Mouse (Mus musculus) kidney, adult 11 months (tissue): ENCODE results near the gene Smim13.

ENCODE experiments used
- DNase-seq: peaks from one replicate; pipeline ENCODE4 v3.0.0; 2022

The Smim13 gene

DNA sequence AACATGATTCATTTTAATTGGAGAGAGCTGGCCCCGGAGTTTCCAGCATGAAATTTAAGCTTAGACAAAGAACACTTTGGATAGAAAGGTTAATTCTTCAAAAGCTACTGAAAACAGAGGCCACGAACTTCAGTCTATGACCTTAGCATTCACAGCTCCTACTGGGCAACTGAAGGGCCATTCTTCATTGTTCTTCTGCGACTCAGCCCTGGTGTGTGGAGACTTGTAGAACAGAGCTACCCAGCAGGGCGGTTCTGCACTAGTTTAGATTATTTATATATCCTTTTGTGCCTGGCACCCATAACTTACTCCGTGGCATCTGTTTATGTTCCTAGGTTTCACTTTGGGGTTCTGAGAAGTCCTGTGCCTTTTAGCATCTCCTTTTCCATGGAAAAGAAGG, 44.0 kb downstream of the Smim13 start:
- no peak for DNase-seq

DNA sequence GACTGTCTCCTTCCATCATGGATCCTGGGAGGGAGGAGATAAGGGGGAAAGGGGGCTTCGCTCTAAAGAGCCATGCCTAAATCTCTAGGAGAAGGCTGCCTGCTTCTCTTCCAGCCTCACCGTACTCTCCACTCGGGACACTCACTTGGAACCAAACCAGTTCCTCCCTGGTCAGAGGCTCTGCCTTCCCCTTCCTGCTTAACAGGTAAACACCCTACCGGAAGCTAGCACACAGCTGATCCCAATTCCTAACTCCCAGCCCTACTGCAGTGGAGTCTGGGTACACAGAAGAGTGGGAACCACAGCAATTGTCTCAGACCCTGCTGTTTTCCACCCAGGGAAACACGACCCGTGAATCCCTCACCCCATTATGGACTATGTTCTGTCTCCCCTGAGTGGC, 46.2 kb downstream of the Smim13 start:
- DNase-seq = no peak

DNA sequence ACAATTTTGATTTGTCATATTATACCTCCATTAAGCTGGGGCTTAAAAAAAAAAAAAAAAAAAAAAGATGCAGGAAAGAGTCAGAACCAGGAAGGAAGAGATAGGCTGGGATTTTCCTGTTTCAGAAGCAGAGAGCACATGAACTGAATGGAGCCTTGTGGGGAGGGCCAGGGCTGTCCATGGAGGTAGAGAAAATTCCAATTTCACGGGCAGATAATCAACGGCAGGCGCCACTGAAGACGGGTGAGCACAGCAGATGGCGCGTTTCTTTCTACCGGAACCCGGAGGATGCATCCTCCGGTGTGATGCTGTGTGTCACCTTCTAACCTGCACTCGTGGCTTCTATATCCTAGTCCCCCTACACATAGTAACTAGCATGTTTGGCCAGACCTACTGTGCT, 46.8 kb downstream of the Smim13 start:
- no peak for DNase-seq

DNA sequence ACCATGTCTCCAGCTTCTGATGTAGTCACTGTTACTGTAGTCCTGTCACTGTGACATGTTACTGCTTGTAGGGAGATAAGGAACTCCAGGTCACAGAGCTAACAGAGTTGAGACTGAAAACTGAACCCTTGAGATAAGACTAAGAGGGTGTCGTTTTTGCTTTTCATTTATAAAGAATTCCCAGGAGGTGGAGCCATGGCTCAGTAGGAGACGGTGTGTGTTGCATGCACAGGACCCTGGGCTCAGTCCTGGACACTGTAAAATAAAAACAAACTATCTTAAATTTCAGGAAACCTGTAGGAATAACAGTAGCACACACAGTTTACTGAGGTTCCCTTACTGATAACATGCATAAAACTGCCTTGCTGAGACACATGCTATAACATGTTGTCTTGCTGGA, 48.9 kb downstream of the Smim13 start:
- no peak for DNase-seq

DNA sequence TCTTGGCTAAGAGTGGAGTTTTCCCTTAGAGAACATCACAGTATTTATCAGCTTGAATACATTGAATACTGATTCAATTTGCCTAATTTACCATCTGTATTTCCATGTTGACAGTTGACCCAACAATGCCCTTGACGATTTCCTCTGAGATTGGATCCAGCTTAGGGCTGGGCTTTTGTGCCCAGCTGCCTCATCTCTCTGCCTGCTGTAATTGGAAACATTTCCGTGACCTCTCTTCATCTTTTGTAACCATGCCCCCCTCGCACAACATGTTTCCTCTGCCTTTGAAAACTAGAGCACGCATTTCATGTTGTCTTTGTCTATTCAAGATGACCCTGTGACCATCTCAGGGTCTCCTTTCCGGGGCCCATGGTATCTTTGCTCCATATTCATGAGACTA, 49.4 kb downstream of the Smim13 start:
- no peak for DNase-seq

DNA sequence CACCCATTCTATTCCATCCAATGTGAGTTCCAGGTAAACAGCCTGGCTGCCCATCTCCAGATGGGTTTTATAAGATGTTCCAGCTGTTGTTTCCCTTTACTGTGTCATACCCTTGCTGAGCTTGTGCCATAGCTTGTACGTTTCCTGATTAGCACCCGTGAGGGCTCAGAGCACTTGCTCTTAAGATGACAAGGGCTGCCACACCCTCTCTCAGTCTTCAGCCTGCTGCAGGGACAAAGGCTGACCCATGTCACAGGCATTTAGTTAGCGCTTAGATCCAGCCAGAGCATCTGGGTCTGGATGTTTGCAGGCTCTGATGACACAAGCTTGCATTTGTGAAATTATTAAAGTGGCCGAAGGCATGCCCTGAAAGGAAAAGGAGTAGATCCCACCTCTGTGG, 50.4 kb downstream of the Smim13 start:
- DNase-seq = no peak

DNA sequence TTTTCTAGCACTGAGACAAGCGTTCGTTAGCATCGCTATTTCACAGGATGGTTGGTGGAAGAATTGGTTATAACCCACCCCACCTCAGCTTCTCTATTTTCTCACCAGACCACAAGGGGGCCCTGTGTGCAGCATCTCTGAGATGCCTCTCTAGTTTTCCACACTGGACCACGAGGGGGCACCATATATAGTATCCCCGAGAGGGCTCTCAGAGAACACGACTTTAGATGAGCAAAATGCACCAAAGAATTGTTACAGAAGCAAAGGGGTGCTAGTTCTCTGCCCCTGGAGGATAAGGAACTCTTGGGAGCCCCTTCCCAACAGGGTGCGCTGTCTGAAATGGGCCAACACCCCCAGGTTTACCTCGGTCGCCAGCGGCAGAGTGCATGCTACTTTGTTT, 53.1 kb downstream of the Smim13 start:
- DNase-seq = peak; percentile 68

DNA sequence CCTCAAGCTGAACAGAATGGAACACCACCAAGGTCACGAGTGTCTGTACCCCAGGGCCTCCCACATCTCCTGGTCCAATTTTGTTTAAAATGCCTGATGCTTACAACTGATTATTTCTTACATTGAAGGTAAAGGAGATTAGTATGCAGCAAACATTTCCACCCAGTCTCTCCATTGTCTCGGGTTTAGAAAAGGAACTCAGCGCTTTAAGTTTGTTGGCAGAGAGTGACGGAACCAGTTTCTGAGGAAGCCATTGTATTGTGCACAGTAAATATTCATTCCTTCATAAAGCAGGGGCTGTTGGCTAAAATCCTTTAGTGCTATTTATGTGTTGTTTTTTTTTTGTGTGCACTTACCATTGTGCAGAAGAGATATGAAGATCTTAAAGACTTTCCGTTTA, 71.1 kb downstream of the Smim13 start:
- DNase-seq = no peak

DNA sequence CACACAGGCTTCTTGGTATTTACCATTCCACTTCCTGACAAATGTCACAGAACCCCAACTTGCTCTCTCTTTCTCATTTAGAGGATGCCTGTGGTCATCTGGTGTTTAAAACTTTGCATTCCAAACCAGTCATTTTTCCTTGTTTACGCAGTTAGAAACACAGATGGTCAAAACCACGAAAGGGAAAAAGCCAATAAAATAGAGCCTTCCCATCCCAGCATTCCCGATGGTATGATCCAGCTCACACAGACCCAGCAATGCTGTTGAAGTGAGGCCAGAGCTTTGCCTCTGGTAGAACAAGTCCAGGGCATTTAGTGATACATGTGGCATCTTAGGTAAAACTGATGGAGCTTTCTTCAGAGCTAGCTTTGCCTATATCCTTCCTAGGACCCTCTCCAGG, 71.8 kb downstream of the Smim13 start:
- DNase-seq = no peak

DNA sequence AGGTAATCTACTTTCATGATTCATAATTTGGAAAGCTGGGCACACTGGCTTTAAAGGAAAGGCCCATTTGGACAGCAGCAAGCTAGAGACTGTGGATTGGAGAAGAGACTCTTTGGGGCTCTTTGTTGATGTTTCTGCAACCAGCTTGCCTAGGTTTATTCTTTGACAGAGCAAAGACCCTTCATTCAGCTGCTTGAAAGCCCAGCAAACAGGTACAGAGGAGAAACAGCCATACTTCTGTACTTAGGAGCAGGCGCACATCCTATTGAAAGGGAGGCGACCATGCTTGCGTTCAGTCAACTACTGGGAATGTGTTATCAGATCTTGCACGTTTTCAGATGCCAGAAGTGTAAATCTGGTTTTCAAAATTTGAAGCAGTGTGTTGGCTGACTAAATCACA, 75.0 kb downstream of the Smim13 start:
- DNase-seq = no peak

DNA sequence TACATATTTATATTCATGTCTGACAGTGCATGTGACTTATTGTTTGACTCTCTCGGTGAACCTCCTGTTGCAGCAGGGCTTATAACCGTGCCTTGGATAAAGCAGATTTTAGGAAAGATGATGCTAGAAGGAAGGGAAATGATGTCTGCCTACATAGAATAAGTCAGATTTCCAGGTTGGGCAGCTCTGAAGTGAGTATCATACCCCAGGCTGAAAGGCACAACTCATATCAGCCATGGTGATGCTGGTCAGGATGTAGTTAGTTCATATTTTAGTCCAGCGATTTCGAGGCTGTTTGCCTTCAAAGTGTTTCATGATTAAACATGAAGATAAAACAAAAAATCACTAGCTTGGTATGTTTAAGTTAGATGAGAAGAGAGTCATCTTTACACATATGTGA, 75.7 kb downstream of the Smim13 start:
- no peak for DNase-seq

DNA sequence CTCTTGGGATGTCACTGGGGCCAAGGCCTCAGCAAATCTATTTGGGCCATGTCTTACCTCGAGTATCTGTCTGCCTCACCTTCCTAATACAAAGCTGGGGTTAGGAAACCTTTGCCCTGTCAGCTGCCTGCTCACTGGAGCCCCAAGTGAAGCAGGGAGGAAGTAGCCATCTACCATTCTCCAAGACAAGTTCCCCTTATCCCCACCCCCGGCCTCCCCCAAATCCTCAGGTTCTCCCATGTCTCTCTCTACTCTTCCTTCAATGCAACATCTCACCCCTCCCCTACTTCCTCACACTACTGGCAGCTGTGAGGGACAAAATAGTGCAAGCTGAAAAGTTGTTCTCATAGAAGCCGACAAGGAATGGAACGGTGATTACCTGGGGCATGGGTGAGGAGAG, 76.5 kb downstream of the Smim13 start:
- DNase-seq = no peak
